Mouse (Mus musculus) C2C12 (cell line): ENCODE results near the gene Uri1.

ENCODE experiments used
- CEBPB ChIP-seq: IDR thresholded peaks from one replicate; pipeline ENCODE4 v1.6.1; 2011; ENCODE audit warnings: low read depth, mild to moderate bottlenecking, control low read depth, moderate library complexity
- FOSL1 ChIP-seq: IDR thresholded peaks from one replicate; pipeline ENCODE4 v1.8.0; 2011; ENCODE audit warnings: mild to moderate bottlenecking, low read length; ENCODE audit not compliant: poor library complexity, insufficient read depth, severe bottlenecking

DNA sequence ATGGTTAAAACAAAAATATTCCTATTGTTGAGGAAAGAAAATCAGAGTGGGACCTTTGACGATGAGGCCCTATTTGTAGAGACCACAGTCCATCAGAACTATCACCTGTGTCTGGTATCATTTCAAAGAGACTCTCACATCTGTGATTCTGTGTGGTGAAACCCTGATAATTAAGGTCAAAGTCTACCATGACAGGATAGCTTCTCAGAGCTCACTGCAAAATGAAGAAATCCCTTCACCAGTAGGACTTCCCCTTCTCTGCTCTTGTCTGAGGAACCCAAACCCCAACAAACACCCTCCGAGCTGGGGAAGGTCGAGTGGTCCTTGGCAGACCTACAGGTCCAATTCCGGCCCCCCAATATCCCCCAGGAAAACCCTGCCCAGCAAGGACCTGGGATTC is 1.5 kb upstream of the Uri1 start:
- no peak for TF ChIP-seq FOSL1
- TF ChIP-seq CEBPB, result no peak
